ENCODE assay signal across 12 mouse cellular contexts in genomic region chr1:35457591-35457990, GRCm38 (mm10).
"Had no signal": no experiment of that assay in that cellular context is flagged by ENCODE, and none has a peak within 500 bp of the region (broad histone marks: within the 10 kb centered on the region; RNA-seq: fewer than 3 reads in every experiment).

No protein-coding gene starts in this region.

- H3K27ac ChIP-seq: limb, embryonic 12.5 days; liver, embryonic 13.5 days; midbrain, embryonic 15.5 days had no signal

- H3K4me2 ChIP-seq: limb, embryonic 12.5 days; liver, embryonic 13.5 days; midbrain, embryonic 11.5 days; midbrain, embryonic 15.5 days had no signal

- H3K9ac ChIP-seq: limb, embryonic 12.5 days; liver, embryonic 13.5 days; midbrain, embryonic 15.5 days had no signal

- H3K36me3 ChIP-seq: limb, embryonic 12.5 days; liver, embryonic 13.5 days; midbrain, embryonic 15.5 days had no signal

- H3K9me3 ChIP-seq: limb, embryonic 12.5 days; liver, embryonic 13.5 days; midbrain, embryonic 15.5 days had no signal

- ATAC-seq: midbrain, embryonic 15.5 days had no signal

- H3K4me3 ChIP-seq: limb, embryonic 12.5 days; liver, embryonic 13.5 days; midbrain, embryonic 15.5 days had no signal

- H3K4me1 ChIP-seq: limb, embryonic 12.5 days; liver, embryonic 13.5 days; midbrain, embryonic 15.5 days had no signal

- DNase-seq: kidney, adult 8-10 months; kidney, postnatal 25 days; layer of hippocampus, postnatal 36 days; liver; liver, embryonic 13.5 days; lung, adult 18-20 months; lung, postnatal 36 days; right cerebral cortex, postnatal 25 days; thymus, postnatal 36 days had no signal

- H3K27me3 ChIP-seq: limb, embryonic 12.5 days; liver, embryonic 13.5 days; midbrain, embryonic 15.5 days had no signal
